Mouse (Mus musculus): ENCODE data around the gene Dbx1. TPM values are rescaled to one million over a fixed set of nuclear protein-coding genes. Genes with fewer than 3 reads are reported as not detected.

Dbx1 gene
- total RNA-seq, 2 experiments from 2014 or later, result not detected

- no peak for DNase-seq (ENCODE audit: extremely low spot score in 1 of 2, low spot score in 1 of 2)
Measured at GRCm38 (mm10) chr7:49634291-49635073, 2.2 kb downstream of the Dbx1 start.

GRCm38 (mm10) chr7:49633375-49633956 is 3.2 kb downstream of the Dbx1 start:
- no peak for DNase-seq (ENCODE audit: extremely low spot score in 1 of 2, low spot score in 1 of 2)

GRCm38 (mm10) chr7:49632391-49632790 is 4.3 kb downstream of the Dbx1 start:
- no peak for DNase-seq (ENCODE audit: extremely low spot score in 1 of 2, low spot score in 1 of 2)

- DNase-seq (ENCODE audit: extremely low spot score in 1 of 2, low spot score in 1 of 2), result no peak
Measured at GRCm38 (mm10) chr7:49631885-49632284, 4.8 kb downstream of the Dbx1 start.

GRCm38 (mm10) chr7:49620160-49620559 is 16.5 kb downstream of the Dbx1 start:
- no peak for DNase-seq (ENCODE audit: extremely low spot score in 1 of 2, low spot score in 1 of 2)

GRCm38 (mm10) chr7:49617087-49617486 is 19.6 kb downstream of the Dbx1 start:
- no peak for DNase-seq (ENCODE audit: extremely low spot score in 1 of 2, low spot score in 1 of 2)

- peak in 1 of 2 experiments; percentile 83 for DNase-seq (ENCODE audit: extremely low spot score in 1 of 2, low spot score in 1 of 2)
Measured at GRCm38 (mm10) chr7:49616258-49616735, 20.4 kb downstream of the Dbx1 start.

- DNase-seq (ENCODE audit: extremely low spot score in 1 of 2, low spot score in 1 of 2), result no peak
Measured at GRCm38 (mm10) chr7:49604965-49605795, 31.5 kb downstream of the Dbx1 start.

- no peak for DNase-seq (ENCODE audit: extremely low spot score in 1 of 2, low spot score in 1 of 2)
Measured at GRCm38 (mm10) chr7:49604244-49604643, 32.4 kb downstream of the Dbx1 start.

- DNase-seq (ENCODE audit: extremely low spot score in 1 of 2, low spot score in 1 of 2), result peak; percentile 55 to 77
Measured at GRCm38 (mm10) chr7:49601191-49601975, 35.3 kb downstream of the Dbx1 start.

GRCm38 (mm10) chr7:49599950-49600349 is 36.7 kb downstream of the Dbx1 start:
- no peak for DNase-seq (ENCODE audit: extremely low spot score in 1 of 2, low spot score in 1 of 2)

- no peak for DNase-seq (ENCODE audit: extremely low spot score in 1 of 2, low spot score in 1 of 2)
Measured at GRCm38 (mm10) chr7:49598225-49598624, 38.4 kb downstream of the Dbx1 start.

GRCm38 (mm10) chr7:49597776-49598175 is 38.9 kb downstream of the Dbx1 start:
- no peak for DNase-seq (ENCODE audit: extremely low spot score in 1 of 2, low spot score in 1 of 2)

GRCm38 (mm10) chr7:49589635-49590034 is 47.0 kb downstream of the Dbx1 start:
- no peak for DNase-seq (ENCODE audit: extremely low spot score in 1 of 2, low spot score in 1 of 2)

- DNase-seq (ENCODE audit: extremely low spot score in 1 of 2, low spot score in 1 of 2), result no peak
Measured at GRCm38 (mm10) chr7:49586530-49587120, 50.0 kb downstream of the Dbx1 start.

GRCm38 (mm10) chr7:49583176-49583575 is 53.5 kb downstream of the Dbx1 start:
- DNase-seq (ENCODE audit: extremely low spot score in 1 of 2, low spot score in 1 of 2), result no peak

- no peak for DNase-seq (ENCODE audit: extremely low spot score in 1 of 2, low spot score in 1 of 2)
Measured at GRCm38 (mm10) chr7:49582551-49582950, 54.1 kb downstream of the Dbx1 start.

GRCm38 (mm10) chr7:49581951-49582350 is 54.7 kb downstream of the Dbx1 start:
- no peak for DNase-seq (ENCODE audit: extremely low spot score in 1 of 2, low spot score in 1 of 2)

Data from layer of hippocampus, postnatal 25 days (tissue).